Mouse (Mus musculus): ENCODE measurements around the gene Mettl27.

DNA sequence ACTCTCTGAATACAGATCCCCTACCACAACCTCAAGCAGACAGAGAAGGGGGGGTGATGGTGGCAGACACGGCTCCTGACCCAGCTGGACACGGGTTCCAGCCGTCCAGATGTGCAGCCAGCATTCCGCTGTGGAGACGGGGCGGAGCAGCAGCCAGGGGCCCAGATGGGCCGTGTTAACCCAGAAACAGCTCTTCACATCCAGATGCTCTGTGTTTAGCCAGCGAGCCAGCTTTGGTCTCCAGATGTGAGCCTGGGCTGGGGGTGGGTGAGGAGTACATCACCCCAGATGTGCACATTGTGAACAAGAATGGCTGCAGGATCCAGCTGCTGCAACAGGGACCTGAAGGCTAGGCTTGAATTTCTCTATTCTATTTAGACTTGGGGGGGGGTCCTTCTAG, 36.9 kb upstream of the Mettl27 start:
- TF ChIP-seq CTCF (IDR thresholded peaks at IDR 0.05; ENCODE audit: borderline replicate concordance, extremely low read depth, insufficient read depth, insufficient read length): no peak
- TF ChIP-seq POLR2A (IDR thresholded peaks at IDR 0.05; ENCODE audit: borderline replicate concordance, extremely low read depth, insufficient read depth, insufficient read length, poor library complexity, severe bottlenecking): no peak

All from brain, embryonic 14.5 days (tissue).